Mouse (Mus musculus) small intestine, adult 2 months (tissue): ENCODE data around the gene Mrap.

ENCODE experiments used
- CTCF ChIP-seq: fragments of 200-500 bp; IDR thresholded peaks from 2 replicates; pipeline ENCODE4 v1.5.1; 2012; ENCODE audit warnings: low read depth, mild to moderate bottlenecking, control low read depth, inconsistent platforms, low read length, moderate library complexity, mixed read lengths; ENCODE audit not compliant: insufficient replicate concordance, insufficient read length; ENCODE audit errors: extremely low read depth
- POLR2A ChIP-seq: fragments of 200-500 bp; IDR thresholded peaks from 2 replicates; pipeline ENCODE4 v1.6.1; 2012; ENCODE audit warnings: low read depth, mild to moderate bottlenecking, control low read depth, inconsistent platforms, low read length, moderate library complexity

DNA sequence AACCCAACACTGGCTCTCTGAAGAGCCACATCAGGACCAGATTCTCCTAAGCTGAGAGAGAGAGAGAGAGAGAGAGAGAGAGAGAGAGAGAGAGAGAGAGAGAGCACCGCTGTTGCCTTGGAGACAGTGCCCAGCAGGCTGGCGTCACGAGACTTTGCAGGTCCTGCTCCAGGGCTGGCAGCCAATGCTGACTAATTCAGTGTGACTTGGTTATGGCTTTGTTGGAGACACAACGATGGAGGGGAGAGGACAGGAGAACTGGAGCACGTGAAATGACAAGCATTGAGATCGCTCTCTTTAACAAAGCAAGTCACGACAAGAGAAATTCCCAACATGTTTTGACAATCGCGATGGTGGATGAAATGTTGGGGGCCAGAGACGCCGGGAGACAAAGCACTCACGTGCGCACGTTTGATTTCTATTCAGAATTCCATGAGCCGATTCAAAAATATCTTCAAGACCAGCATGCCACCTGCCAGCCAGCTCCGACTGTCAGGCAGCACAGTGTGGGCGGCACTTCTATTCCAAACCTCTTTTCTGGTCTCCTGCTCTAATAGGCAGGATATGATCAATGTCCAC, 28.2 kb upstream of the Mrap start:
- no peak for TF ChIP-seq CTCF
- TF ChIP-seq POLR2A: no peak
